Mouse (Mus musculus): ENCODE results near the gene Trpm4. TPM values are rescaled to one million over a fixed set of nuclear protein-coding genes. Genes with fewer than 3 reads are reported as not detected.
A peak's percentile ranks its signal among the peaks of the same experiment; 100 is the strongest.

Trpm4 gene
- polyA plus RNA-seq, 1 experiment from 2014 or later: 15.9 TPM

DNA sequence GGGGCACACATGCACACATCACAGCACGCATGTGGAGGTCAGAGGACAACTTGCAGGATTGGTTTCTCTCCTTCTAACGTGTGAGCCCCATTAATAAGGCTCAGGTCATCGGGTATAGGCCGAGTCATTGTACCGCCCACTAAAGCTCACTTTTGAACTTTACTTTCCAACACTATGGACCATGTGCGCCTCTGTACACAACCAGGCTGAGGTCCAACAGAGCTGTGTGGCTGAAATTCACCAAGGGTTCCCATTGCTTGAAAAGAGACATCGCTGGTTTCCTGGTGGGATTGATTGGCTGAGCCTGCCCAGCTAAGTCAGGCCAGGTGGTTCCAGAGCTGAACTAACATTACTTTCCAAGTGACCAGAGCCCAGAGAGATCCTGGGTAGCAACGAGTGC, 59.9 kb downstream of the Trpm4 start:
- H3K27ac ChIP-seq: no peak overlapping the region
- 87% methylated on average over 8 of the region's 8 CpGs for WGBS
- no peak for TF ChIP-seq CTCF (IDR thresholded peaks at IDR 0.05; ENCODE audit: low read depth)
- no peak overlapping the region for H3K9ac ChIP-seq (ENCODE audit: low read depth, low read length)
- H3K4me3 ChIP-seq (replicated peaks; ENCODE audit: low read depth, low read length): no peak overlapping the region
- DNase-seq (ENCODE audit: low spot score) (no peak), ATAC-seq (replicated peaks; ENCODE audit: low FRiP score, low read depth) (no peak)
- no peak overlapping the region for H3K4me2 ChIP-seq (ENCODE audit: low read length)
- H3K36me3 ChIP-seq (ENCODE audit: insufficient read depth, low read length): no peaks in the 10 kb centered on the region
- no peaks in the 10 kb centered on the region for H3K9me3 ChIP-seq (replicated peaks; ENCODE audit: low read length)
- no peaks in the 10 kb centered on the region for H3K4me1 ChIP-seq (replicated peaks; ENCODE audit: insufficient read depth, low read length)
- H3K27me3 ChIP-seq (ENCODE audit: insufficient read depth, low read length): no peaks in the 10 kb centered on the region

DNA sequence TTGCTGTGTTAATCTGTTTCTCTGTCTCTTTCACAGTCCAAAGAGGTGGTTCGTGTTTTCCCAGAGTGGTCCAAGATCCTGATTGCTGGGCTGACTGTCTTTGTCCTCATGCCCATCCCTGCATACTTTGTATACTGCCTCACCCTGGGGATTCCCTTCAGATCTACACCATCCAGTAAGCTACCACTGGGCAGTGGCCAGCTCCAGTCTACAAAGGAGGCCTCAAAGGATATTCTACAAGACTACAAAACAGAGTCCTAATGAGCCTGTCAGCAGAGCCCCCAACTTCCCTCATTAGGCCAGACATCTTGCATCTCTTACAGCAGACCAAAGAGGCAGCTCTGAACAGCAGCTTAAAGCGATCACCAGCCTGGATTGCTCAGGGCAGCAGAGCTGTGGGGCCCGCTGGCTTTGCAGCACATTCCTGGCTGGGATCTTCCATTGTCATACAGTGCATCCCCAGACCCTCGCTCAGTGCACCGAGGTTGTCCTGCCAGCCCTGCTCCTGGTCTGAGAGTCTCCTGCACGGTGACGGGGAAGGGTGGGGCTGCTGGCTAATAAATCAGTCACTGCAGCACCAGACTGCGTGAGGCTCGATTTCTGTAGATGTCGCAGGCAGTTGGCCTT, 60.7 kb downstream of the Trpm4 start:
- ATAC-seq (replicated peaks; ENCODE audit: low FRiP score, low read depth): no peak
- no peak overlapping the region for H3K4me3 ChIP-seq (replicated peaks; ENCODE audit: low read depth, low read length)

DNA sequence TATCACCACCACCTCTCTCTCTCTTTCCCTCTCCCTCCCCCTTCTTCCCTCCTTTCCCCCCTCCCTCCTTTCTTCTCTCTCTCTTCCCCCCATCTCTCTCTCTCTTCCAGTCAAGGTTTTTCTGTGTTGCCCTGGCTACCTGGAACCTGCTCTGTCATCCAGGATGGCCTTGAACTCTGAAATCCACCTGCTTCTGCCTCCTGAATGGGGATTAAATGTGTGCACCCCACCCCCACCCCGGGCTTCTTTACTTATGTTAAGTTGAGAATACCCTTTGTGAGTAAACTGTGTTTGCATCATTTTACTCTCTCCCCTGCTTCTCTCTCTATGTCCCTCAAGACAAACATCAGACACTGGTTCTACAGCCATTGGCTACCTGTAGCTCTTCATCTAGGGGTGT, 68.1 kb downstream of the Trpm4 start:
- Histone ChIP-seq H3K9ac (ENCODE audit: low read depth, low read length) (no peak overlapping the region), H3K4me2 (ENCODE audit: low read length) (no peak overlapping the region), H3K9me3 (replicated peaks; ENCODE audit: low read length) (no peaks in the 10 kb centered on the region), H3K36me3 (ENCODE audit: insufficient read depth, low read length) (no peaks in the 10 kb centered on the region), H3K27me3 (ENCODE audit: insufficient read depth, low read length) (no peaks in the 10 kb centered on the region), H3K4me3 (replicated peaks; ENCODE audit: low read depth, low read length) (no peak overlapping the region), H3K27ac (no peak overlapping the region), H3K4me1 (replicated peaks; ENCODE audit: insufficient read depth, low read length) (no peaks in the 10 kb centered on the region)
- DNase-seq (ENCODE audit: low spot score): no peak
- TF ChIP-seq CTCF (IDR thresholded peaks at IDR 0.05; ENCODE audit: low read depth): no peak
- WGBS: 77% methylated on average over 1 of the region's 1 CpGs
- no peak for ATAC-seq (replicated peaks; ENCODE audit: low FRiP score, low read depth)

More for the DNA sequence above, 60.7 kb downstream of the Trpm4 start:
- WGBS: 30% methylated on average over 10 of the region's 10 CpGs
- no peaks in the 10 kb centered on the region for H3K9me3 ChIP-seq (replicated peaks; ENCODE audit: low read length)
- no peak overlapping the region for H3K9ac ChIP-seq (ENCODE audit: low read depth, low read length)
- no peak overlapping the region for H3K4me2 ChIP-seq (ENCODE audit: low read length)
- H3K4me1 ChIP-seq (replicated peaks; ENCODE audit: insufficient read depth, low read length): no peaks in the 10 kb centered on the region
- H3K36me3 ChIP-seq (ENCODE audit: insufficient read depth, low read length): no peaks in the 10 kb centered on the region
- H3K27ac ChIP-seq: no peak overlapping the region
- DNase-seq (ENCODE audit: low spot score): no peak
- no peak for TF ChIP-seq CTCF (IDR thresholded peaks at IDR 0.05; ENCODE audit: low read depth)
- no peaks in the 10 kb centered on the region for H3K27me3 ChIP-seq (ENCODE audit: insufficient read depth, low read length)

DNA sequence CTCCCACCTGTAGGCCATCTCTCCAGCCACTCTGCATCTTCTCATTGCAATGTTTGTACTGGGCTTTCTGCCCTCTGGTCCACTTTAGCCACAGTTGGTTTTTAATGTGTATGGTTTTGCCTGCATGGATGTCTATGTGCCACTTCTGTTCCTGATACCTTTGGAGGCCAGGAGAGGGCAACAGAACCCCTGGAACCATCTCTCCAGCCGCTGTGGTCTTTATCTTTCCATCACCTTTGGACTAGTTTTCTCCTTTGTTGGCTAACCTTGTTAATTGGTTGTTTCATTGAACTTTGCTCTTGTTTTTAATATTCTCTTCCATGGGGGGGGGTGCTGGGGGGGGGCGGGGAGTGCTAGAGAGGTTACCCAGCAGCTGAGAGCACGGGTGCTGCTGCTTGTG, 69.2 kb downstream of the Trpm4 start:
- no peak overlapping the region for H3K9ac ChIP-seq (ENCODE audit: low read depth, low read length)
- H3K27me3 ChIP-seq (ENCODE audit: insufficient read depth, low read length): no peaks in the 10 kb centered on the region
- no peaks in the 10 kb centered on the region for H3K4me1 ChIP-seq (replicated peaks; ENCODE audit: insufficient read depth, low read length)
- H3K36me3 ChIP-seq (ENCODE audit: insufficient read depth, low read length): no peaks in the 10 kb centered on the region
- no peak overlapping the region for H3K4me3 ChIP-seq (replicated peaks; ENCODE audit: low read depth, low read length)
- no peaks in the 10 kb centered on the region for H3K9me3 ChIP-seq (replicated peaks; ENCODE audit: low read length)
- DNase-seq (ENCODE audit: low spot score) (no peak), ATAC-seq (replicated peaks; ENCODE audit: low FRiP score, low read depth) (no peak)
- no peak overlapping the region for H3K27ac ChIP-seq
- H3K4me2 ChIP-seq (ENCODE audit: low read length): no peak overlapping the region
- 84% methylated on average over 3 of the region's 3 CpGs for WGBS
- peak; percentile 36; the same call in 1 of the 2 replicates for TF ChIP-seq CTCF (IDR thresholded peaks at IDR 0.05; ENCODE audit: low read depth)

DNA sequence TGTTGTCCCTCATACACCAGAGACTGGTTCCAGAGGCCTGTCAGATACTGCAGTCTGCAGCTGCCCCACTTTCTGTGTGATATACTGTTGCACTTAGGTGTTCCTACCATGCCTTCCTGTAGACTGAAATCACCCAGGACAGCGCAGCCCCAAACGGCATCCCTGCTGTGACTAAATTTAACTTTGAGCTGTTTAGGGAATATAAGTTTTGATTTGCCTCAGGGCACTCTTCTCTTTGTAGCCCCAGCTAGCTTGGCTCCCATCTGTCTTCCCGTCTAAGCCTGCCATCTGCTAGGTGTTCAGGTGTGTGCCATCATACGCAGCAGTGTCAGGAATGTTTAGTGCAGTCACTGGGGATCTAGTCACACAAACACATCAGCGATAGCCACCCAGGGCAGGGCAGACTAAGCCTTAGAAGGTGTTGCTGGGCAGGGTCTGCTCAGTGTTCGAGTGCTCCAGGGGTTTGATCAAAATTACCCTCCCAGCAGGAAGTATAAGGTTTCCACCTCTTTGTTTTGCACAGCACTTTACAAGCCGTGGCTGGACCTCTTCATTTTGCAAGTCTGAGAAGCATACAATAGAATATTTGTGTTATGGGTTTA, 70.5 kb downstream of the Trpm4 start:
- no peak for DNase-seq (ENCODE audit: low spot score)
- H3K36me3 ChIP-seq (ENCODE audit: insufficient read depth, low read length): no peaks in the 10 kb centered on the region
- WGBS: 55% methylated on average over 7 of the region's 7 CpGs
- no peak overlapping the region for H3K4me2 ChIP-seq (ENCODE audit: low read length)
- TF ChIP-seq CTCF (IDR thresholded peaks at IDR 0.05; ENCODE audit: low read depth): no peak
- H3K4me1 ChIP-seq (replicated peaks; ENCODE audit: insufficient read depth, low read length): no peaks in the 10 kb centered on the region
- no peak overlapping the region for H3K9ac ChIP-seq (ENCODE audit: low read depth, low read length)
- H3K27ac ChIP-seq: no peak overlapping the region
- no peak for ATAC-seq (replicated peaks; ENCODE audit: low FRiP score, low read depth)
- H3K27me3 ChIP-seq (ENCODE audit: insufficient read depth, low read length): no peaks in the 10 kb centered on the region
- no peaks in the 10 kb centered on the region for H3K9me3 ChIP-seq (replicated peaks; ENCODE audit: low read length)
- no peak overlapping the region for H3K4me3 ChIP-seq (replicated peaks; ENCODE audit: low read depth, low read length)

DNA sequence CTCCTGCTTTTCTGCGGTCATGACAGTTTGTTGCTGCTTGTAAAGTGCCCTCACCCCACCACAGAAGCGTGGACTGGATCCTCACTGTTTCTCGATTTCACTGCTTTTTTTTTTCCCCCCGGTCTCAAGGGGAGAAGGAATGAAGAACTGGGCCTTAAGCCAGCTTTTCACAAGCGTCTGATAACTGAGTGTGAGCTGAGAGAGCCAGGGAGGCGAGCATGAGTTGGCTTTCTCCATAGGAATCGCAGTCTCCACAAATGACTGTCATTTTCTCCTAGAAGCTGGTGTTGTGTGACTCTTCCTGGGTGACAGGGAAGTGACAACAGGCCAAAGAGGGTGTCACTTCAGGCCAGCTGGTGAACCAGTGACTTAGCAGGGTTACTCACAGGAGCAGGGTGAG, 71.3 kb downstream of the Trpm4 start:
- H3K36me3 ChIP-seq (ENCODE audit: insufficient read depth, low read length): no peaks in the 10 kb centered on the region
- 52% methylated on average over 7 of the region's 7 CpGs for WGBS
- no peaks in the 10 kb centered on the region for H3K27me3 ChIP-seq (ENCODE audit: insufficient read depth, low read length)
- H3K4me1 ChIP-seq (replicated peaks; ENCODE audit: insufficient read depth, low read length): no peaks in the 10 kb centered on the region
- no peak overlapping the region for H3K4me2 ChIP-seq (ENCODE audit: low read length)
- H3K4me3 ChIP-seq (replicated peaks; ENCODE audit: low read depth, low read length): no peak overlapping the region
- H3K27ac ChIP-seq: no peak overlapping the region
- no peak for TF ChIP-seq CTCF (IDR thresholded peaks at IDR 0.05; ENCODE audit: low read depth)
- no peak for DNase-seq (ENCODE audit: low spot score)
- no peaks in the 10 kb centered on the region for H3K9me3 ChIP-seq (replicated peaks; ENCODE audit: low read length)
- no peak overlapping the region for H3K9ac ChIP-seq (ENCODE audit: low read depth, low read length)
- ATAC-seq (replicated peaks; ENCODE audit: low FRiP score, low read depth): no peak
